Mouse (Mus musculus) cerebellum, adult 9-10 months (tissue): ENCODE results near the gene Jmjd7.

ENCODE experiments used
- DNase-seq: peaks from one replicate; pipeline ENCODE4 v3.0.0; 2022

The Jmjd7 gene

GRCm38 (mm10) chr2:120012924-120013323, 14.4 kb upstream of the Jmjd7 start:
- no peak for DNase-seq

GRCm38 (mm10) chr2:120013831-120014486, 13.3 kb upstream of the Jmjd7 start:
- DNase-seq = no peak

GRCm38 (mm10) chr2:120015882-120016281, 11.4 kb upstream of the Jmjd7 start:
- no peak for DNase-seq

- DNase-seq = no peak
Observed at GRCm38 (mm10) chr2:120017599-120017998, 9.7 kb upstream of the Jmjd7 start.

GRCm38 (mm10) chr2:120024337-120024736, 2.9 kb upstream of the Jmjd7 start:
- DNase-seq = no peak

- no peak for DNase-seq
Observed at GRCm38 (mm10) chr2:120027950-120028331, 658 bp downstream of the Jmjd7 start.

- no peak for DNase-seq
Observed at GRCm38 (mm10) chr2:120030380-120030779, 3.1 kb downstream of the Jmjd7 start.

GRCm38 (mm10) chr2:120032726-120033467, 5.6 kb downstream of the Jmjd7 start, which contains the start of gene Pla2g4b:
Pla2g4b (plus strand) TSS chr2:120033417.
- no peak for DNase-seq

GRCm38 (mm10) chr2:120033726-120034125, 6.4 kb downstream of the Jmjd7 start:
- DNase-seq = peak; percentile 55

- DNase-seq = no peak
Observed at GRCm38 (mm10) chr2:120037744-120038143, 10.5 kb downstream of the Jmjd7 start.

GRCm38 (mm10) chr2:120040991-120041390, 13.7 kb downstream of the Jmjd7 start:
- no peak for DNase-seq

- DNase-seq = no peak
Observed at GRCm38 (mm10) chr2:120044101-120044603, 16.9 kb downstream of the Jmjd7 start.

GRCm38 (mm10) chr2:120044676-120045075, 17.4 kb downstream of the Jmjd7 start:
- DNase-seq = no peak

- no peak for DNase-seq
Observed at GRCm38 (mm10) chr2:120046486-120047310, 19.4 kb downstream of the Jmjd7 start.

- DNase-seq = no peak
Observed at GRCm38 (mm10) chr2:120048173-120048572, 20.9 kb downstream of the Jmjd7 start.

- no peak for DNase-seq
Observed at GRCm38 (mm10) chr2:120049632-120050274, 22.5 kb downstream of the Jmjd7 start.

- DNase-seq = no peak
Observed at GRCm38 (mm10) chr2:120051405-120051804, 24.1 kb downstream of the Jmjd7 start.

GRCm38 (mm10) chr2:120054771-120055552, 27.7 kb downstream of the Jmjd7 start:
- no peak for DNase-seq

- DNase-seq = no peak
Observed at GRCm38 (mm10) chr2:120055923-120056322, 28.6 kb downstream of the Jmjd7 start.

- no peak for DNase-seq
Observed at GRCm38 (mm10) chr2:120058818-120059217, 31.5 kb downstream of the Jmjd7 start.

- no peak for DNase-seq
Observed at GRCm38 (mm10) chr2:120059466-120059865, 32.2 kb downstream of the Jmjd7 start.

- no peak for DNase-seq
Observed at GRCm38 (mm10) chr2:120060190-120060589, 32.9 kb downstream of the Jmjd7 start.
